Mouse (Mus musculus) ES-CJ7 (cell line): ENCODE measurements around the gene Odf3l2.

Experiments
- DNase-seq: peaks from one replicate; pipeline ENCODE4 v3.0.0; 2011; ENCODE audit warnings: low read depth, low spot score

Gene Odf3l2

DNA sequence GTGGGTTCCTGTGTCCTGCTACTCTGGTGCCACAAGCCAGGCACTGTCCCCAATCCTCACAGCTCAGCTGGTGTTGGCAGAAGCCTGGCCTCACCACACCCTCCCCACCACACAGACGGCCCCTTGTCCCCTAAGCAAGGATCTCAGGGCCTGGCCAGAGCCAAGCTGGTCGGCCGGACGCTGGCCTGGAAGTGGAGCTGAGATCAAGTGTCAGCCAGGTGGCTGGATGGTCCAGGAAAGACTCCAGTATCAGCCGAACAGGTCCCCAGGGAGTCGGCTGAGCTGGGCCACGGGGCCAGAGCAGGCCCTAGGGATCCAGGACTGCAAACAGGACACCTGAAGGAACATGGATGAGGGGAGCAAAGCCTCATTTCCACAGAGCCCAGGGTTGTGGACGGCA is at the start of gene Odf3l2:
Gene Odf3l2 (minus strand): TSS at position 28 of the 400 bp plus-strand sequence.
- DNase-seq = no peak

DNA sequence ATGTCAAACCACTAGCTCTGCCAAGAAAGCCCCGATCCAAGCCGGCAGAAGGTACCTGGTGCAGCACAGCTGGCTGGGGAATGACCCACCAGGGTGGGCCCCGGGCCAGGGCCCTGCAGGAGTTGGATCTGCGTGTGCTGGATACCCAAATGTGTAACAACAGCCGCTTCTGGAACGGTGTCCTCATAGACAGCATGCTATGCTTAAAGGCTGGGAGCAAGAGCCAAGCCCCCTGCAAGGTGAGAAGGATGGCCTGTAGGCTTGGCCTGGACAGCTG is 48.8 kb upstream of the Odf3l2 start:
- no peak for DNase-seq

- no peak for DNase-seq
Measured at GRCm38 (mm10) chr10:79693580-79694378, 48.2 kb upstream of the Odf3l2 start.

DNA sequence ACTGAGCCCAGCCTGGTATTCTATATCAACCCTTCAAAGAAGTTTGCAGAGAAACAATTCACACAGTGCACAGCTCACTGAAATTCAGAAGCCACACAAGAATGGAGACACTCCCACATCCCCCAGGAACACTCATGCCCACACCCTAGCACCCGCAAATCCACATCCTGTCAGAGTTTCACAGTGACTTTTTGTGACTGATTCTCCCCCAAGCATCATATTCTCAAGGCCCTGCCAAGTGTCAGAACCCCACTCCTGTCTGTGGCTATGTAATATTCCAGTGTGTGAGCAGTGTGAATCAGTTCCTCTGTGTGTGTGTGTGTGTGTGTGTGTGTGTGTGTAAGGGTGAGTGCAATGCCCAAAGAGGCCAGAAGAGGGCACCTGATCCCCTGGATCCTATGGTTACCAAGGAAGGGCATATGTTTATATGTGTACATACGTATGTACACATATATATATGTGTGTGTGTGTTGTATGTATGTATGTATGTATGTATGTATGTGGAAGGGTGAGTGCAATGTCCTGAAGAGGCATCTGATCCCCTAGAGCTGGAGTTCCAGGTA is 46.5 kb upstream of the Odf3l2 start:
- DNase-seq = no peak

- no peak for DNase-seq
Measured at GRCm38 (mm10) chr10:79689178-79689577, 43.6 kb upstream of the Odf3l2 start.

- no peak for DNase-seq
Measured at GRCm38 (mm10) chr10:79688720-79689119, 43.2 kb upstream of the Odf3l2 start, which contains the start of gene Gzmm. Gzmm (plus strand) TSS chr10:79689020.

DNA sequence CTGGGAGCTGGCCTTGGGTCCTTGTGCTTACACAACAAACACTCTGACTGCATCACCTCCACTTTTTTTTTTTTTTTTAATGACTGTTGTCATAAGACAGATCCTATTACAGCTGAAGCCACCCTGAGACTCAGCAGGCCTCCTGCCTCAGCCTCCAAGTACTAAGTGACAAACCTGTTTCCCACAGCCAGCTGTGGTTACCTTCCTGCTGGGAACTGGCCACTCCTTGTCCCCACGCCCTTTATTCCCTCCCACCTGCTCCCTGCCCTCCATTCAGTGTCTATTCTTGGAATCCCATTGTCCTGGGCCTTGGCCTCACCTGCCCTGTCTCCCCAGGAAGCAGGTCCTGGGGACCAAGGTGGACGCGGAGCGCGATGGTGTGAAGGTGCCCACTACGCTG is 42.0 kb upstream of the Odf3l2 start:
- no peak for DNase-seq

DNA sequence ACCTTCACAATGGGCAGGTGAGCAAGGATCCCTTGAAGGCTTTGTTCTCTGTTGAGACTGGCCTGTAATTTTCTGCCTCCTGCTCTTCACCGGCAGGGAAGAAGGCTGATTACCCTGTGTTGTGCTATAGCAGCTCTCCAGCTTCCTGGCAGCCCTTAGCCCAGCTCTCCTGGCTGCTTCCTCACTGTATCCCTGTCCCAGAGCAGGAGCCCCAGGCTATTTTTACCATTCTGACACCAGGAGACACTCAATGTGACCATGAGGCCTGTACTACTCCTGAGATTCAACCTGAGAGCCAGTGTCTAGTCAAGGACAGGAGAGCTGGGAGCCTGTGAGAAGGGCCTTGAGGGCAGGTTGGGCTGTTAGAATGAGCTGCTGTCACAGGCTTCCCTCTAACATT is 41.2 kb upstream of the Odf3l2 start:
- DNase-seq = no peak

DNA sequence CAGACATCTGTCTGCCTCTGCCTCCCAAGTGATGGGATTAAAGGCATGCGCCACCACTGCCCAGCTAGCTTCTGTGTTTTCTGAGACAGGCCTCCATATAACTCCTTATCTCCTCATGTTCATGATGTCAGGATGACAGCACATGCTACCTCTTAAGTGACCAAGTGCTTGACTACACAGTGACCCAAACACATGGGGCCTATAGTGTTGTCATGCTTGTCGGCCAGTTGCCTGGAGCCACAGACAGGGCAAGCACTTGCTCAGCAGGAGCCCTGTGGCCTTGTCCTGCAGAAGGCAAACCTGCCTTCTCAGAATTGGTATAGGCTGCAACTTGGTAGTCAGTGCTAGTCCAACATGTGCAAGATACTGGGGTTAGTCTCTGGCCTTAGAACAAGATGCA is 40.7 kb upstream of the Odf3l2 start:
- DNase-seq = no peak

DNA sequence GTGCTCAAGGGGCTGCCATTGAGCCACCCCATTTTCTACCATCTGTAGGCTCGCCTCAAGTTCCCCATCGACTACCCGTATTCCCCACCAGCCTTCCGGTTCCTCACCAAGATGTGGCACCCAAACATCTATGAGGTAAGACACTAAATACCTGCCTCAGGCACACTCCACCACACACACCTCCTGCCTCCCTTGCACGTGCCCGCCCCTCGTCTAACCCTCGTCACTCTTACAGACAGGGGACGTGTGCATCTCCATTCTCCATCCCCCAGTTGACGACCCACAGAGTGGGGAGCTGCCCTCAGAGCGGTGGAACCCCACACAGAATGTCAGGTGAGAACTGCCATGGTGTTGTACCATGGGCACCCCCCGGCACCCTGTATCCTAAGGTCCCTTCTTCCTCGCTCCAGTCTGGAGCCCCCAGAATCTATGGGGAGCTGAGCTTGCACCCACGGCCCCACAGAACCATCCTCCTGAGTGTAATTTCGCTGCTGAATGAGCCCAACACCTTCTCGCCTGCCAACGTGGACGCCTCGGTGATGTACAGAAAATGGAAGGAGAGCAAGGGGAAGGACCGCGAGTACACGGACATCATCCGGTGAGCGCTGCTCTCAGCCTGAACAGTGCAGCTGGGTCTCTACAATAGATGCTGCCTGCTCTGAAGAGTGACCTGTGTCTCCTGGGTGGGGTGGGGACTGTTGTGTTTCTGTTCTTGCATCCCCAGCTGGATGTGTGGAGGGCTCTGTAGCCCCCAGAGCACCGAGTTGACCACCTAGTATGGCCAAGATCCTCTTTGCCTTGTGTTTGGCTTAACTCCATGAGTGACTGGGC is 39.4 kb upstream of the Odf3l2 start:
- DNase-seq = no peak

DNA sequence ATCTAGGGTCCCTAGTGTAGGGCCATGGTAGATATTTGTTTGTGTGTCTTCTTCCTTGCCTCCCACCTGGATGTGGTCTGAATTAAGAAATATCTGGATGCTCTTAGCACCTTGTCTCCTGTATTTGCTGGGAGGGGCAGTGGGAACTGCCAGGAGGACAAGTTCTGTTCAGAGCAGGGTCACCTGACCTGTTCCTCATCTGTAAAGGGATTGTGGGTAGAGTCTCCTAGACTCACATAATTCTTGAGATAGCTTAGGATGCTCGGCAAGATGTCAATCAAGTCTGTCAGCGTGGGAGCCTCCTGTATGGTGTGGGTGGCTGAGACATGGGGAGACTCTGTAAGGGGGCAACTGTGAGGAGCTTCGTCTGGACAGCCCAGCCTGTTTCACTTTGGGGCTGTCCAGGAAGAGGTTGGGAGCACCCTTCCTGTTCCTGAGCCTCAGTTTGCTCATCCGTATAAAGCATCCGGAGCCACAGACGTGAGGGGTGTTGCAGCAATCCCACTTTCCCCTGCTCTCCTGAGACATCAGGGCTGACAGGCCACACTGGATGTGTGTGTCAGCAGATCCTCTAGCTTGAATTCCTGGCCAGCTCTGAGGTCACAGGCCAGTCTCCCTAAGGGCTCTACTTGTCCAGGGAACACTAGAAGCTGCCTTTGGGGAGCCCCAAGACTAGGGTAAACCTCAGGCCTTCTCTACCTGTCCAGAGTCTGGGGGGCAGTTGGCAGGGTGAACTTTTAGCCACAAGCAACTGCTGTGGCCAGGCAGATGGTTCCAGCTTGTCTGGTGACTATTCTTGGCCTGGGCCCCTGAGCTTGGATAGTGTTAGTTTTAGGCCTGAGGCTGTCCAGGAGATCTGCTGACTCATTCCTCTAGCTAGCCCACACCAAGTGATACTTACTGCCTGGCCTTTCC is 38.4 kb upstream of the Odf3l2 start:
- DNase-seq = no peak

DNA sequence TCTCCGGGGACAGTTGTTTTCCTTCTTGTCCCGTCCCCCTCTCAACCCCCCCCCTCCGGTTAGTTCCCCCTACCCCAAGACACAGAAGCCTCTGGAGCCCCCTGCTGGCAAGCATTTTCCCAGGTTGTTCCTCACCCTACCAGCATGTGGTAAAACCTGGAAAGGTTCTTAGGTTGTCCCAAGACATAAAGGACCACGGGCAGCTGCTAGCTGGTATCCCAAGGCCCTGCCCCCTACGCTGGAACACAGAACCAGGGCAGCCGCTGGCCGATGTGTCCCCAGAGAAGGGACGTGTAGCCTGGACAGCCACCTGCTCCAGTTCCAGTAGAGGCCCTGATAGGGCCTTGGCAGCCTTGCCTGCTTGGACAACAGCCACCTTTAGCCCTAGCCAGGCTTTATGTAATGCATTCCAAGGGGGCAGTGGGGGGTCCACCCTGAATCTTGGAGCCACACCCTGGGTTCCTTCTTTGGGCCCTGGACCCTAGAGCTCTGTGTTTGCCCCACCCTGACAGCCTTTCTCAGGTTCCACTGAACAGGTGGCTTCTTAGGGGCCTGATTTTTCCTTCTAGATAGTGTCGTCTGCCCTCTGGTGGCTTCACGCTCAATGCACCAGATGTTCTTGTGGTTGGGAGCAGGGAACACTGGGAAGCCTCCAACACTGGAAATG is 37.5 kb upstream of the Odf3l2 start:
- DNase-seq = peak; percentile 89

GRCm38 (mm10) chr10:79682551-79682915 is 37.0 kb upstream of the Odf3l2 start:
- DNase-seq = no peak

DNA sequence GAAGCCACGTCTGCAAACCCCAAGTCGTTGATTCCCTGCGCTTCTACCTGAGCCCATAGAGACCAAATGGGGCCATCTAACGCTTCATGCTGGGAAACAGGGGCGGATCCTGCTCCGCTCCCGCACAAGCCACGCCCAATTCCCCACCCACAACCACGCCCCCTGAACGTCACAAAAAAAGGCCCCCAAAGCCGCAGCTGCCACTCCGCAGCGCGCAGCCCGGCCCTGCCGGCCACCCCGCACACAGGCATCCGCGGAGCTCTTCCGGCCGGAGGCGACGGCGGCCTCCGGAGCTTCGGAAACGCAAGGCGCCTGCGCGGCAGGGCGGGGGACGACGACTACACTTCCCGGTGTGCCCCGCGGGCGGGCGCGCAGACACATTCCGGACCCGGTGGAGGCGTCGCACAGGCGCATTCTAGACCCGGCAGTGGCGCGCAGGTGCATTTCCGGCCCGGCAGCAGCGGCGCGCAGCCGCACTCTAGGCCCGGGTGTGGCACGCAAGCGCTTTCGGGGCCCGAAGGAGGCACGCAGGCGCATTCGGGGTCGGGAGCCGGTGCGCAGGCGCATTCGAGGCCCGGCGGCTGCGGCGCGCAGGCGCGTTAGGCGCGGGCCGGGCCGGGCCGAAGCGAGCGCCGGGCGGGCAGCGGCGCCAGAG is 36.2 kb upstream of the Odf3l2 start, which contains the start of gene Cdc34:
Gene Cdc34 (plus strand): TSS at position 605 of the 655 bp plus-strand sequence.
- DNase-seq = peak; percentile 99

GRCm38 (mm10) chr10:79680606-79681495 is 35.3 kb upstream of the Odf3l2 start:
- no peak for DNase-seq

DNA sequence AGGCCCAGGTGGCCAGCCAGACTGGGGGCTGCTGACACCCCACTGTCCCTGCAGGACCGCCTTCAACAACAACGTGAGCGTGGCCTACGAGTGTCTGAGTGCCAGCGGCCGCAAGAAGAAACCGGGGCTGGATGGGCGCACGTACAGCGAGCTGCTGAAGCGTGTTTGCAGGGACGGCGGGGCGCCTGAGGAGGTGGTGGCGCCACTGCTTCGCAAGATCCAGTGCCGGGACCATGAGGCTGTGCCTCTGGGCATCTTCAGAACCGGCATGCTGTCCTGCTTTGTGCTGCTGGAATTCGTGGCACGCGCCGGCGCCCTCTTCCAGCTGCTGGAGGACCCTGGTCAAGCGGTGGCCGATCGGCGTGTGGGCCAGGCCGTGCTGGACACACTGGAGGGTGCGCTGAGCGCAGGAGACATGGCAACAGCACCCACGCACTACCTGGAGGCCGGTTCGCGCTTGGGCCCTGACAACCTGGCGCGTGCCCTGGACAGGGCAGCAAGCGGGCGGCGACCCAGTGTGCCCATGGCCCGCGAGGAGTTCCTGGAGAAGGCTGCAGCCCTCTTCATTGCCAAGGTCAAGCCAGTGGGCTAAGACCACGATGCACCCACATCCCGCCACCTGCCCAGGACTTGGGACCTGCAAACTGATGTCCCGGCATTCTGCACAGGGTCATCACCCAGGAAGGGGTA is 30.0 kb upstream of the Odf3l2 start:
- DNase-seq = peak; percentile 69

DNA sequence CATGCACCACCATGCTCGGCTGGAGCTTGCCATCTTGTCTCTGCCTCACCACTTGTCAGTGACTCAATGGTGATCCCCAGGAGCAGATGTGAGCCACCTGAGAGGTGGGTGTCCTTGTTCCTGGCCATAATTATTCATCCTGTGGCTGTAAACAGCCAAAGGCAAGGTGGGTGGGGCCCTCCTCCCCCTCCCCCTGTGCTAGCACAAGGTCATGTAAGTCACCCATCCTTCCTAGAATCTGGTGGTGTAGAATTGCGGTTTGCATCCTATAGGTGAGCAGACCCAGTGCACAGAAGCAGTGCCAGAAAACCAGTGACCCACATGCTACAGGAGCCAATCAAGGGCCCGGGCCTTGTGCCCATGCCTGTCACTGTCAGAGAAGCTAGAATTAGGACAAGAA is 27.5 kb upstream of the Odf3l2 start:
- DNase-seq = peak; percentile 82

DNA sequence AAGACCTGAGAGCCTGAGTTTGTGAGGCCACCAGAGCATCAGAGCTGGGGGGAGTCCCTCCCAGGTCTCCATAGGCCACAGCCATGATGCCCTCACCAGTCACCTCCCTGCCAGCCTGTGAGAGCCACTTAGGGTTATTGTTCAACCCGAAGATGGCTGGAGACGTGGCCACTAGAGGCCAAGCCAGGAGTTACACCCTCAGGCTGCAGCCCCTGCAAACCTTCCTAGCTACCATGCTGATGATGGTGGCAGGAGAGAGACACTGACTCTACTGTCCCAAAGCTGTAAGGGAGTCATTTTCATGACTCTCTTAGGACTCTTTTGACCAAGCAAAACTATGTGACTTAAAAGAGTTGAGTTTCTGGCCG is 26.5 kb upstream of the Odf3l2 start:
- DNase-seq = peak; percentile 76
